Mouse (Mus musculus) neutrophil, adult 83 days (primary cell): ENCODE data around the gene Fam129b. TPM values are rescaled to one million over a fixed set of nuclear protein-coding genes. Genes with fewer than 3 reads are reported as not detected.

Experiments
- total RNA-seq, 2 experiments: library from RNA; stranded (reverse); gene quantifications; one replicate each; pipeline ENCODE4 v1.2.4; 2023

Gene Fam129b
- total RNA-seq = 10 to 100 TPM; 20.2 to 26.0 TPM

GRCm38 (mm10) chr2:32875675-32876489 lies at the start of gene Fam129b:
Fam129b (plus strand) TSS chr2:32876114.

GRCm38 (mm10) chr2:32846805-32847467 lies 29.0 kb upstream of the Fam129b start, which contains the start of gene Stxbp1:
Stxbp1 (minus strand) TSS chr2:32847245.

GRCm38 (mm10) chr2:32961192-32961995 lies 85.5 kb downstream of the Fam129b start, which contains the start of the genes Rpl12 and Lrsam1:
Rpl12 (plus strand) TSS chr2:32961559.
Lrsam1 (minus strand) TSS chr2:32961614.

Other genes with a start within 250 kb of the Fam129b start
- 10 to 100 TPM; 11.2 to 14.1 TPM for gene Eng, start 229.5 kb upstream of the Fam129b start, total RNA-seq
- 10 to 100 TPM in 1 of 2 experiments, 1 to 10 TPM in 1; 8.6 to 14.7 TPM for gene Fpgs, start 172.0 kb upstream of the Fam129b start, total RNA-seq
- gene Cdk9, start 163.0 kb upstream of the Fam129b start, total RNA-seq = 100 to 1,000 TPM; 122 to 147 TPM
- 100 to 1,000 TPM; 210 to 224 TPM for gene Sh2d3c, start 155.1 kb upstream of the Fam129b start, total RNA-seq
- gene 6330409D20Rik, start 135.1 kb upstream of the Fam129b start, total RNA-seq = not detected
- 10 to 100 TPM; 17.1 to 21.4 TPM for gene Tor2a, start 118.9 kb upstream of the Fam129b start, total RNA-seq
- not detected for gene Ttc16, start 100.5 kb upstream of the Fam129b start, total RNA-seq
- gene Ptrh1, start 100.3 kb upstream of the Fam129b start, total RNA-seq = 1 to 10 TPM; 1.7 TPM
- gene Cfap157, start 91.7 kb upstream of the Fam129b start, total RNA-seq = not detected
- 1 to 10 TPM in 1 of 2 experiments, under 1 TPM in 1; 0.86 to 1.3 TPM for gene Stxbp1, start 28.9 kb upstream of the Fam129b start, total RNA-seq
- 100 to 1,000 TPM; 152 to 181 TPM for gene Rpl12, start 85.4 kb downstream of the Fam129b start, total RNA-seq
- gene Lrsam1, start 85.5 kb downstream of the Fam129b start, total RNA-seq = 10 to 100 TPM; 25.7 to 38.1 TPM
- gene Slc2a8, start 106.0 kb downstream of the Fam129b start, total RNA-seq = 1 to 10 TPM; 4.5 to 8.4 TPM